In the genomic region with DNA sequence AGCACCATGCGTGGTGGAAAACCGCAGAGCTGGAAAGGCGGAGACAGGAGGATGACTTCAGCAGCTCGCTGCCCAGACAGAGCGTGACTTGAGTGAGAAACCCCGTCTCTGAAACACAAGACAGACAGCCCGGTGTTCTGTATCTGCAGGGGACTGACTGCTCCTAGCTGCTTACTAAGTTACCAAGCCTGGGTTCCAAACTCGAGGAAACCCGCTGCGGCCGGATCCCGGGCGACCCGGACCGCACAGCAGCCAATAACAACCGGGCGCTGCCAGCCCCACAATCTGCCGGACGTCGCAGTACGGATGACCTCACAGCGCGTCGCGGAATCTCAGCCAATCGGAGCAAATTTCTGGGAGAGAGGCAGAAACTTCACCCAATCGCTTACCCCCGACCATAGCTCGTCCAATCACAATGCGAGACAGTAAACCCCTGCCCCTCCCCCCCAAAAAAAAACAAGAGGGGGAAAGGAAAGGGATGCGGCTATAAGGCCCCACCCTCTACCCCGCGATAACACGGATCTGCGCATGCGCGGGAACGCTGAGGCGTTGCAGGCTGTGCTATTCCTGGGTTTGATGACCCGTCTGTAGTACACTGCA, we compare ENCODE assay signal across 7 mouse cellular contexts. TPM values are rescaled to one million over a fixed set of nuclear protein-coding genes. Genes with fewer than 3 reads are reported as not detected.
DNase-seq lines count a peak whose midpoint lies in the region; ATAC-seq lines count a peak whose summit lies in the region.

No protein-coding gene starts in this region.

- peak overlapping the region; percentile 82 for H3K9ac ChIP-seq in intestine, embryonic 16.5 days (ENCODE audit: low read depth, low read length)
- peak overlapping the region; percentile 81 for H3K9ac ChIP-seq in midbrain, embryonic 11.5 days (ENCODE audit: low read length)

- H3K27me3 ChIP-seq in intestine, embryonic 16.5 days (replicated peaks; ENCODE audit: control insufficient read depth, insufficient read depth, low read length) = no peaks in the 10 kb centered on the region
- no peaks in the 10 kb centered on the region for H3K27me3 ChIP-seq in midbrain, embryonic 11.5 days (ENCODE audit: control insufficient read depth, insufficient read depth, low read length)

- no peaks in the 10 kb centered on the region for H3K36me3 ChIP-seq in intestine, embryonic 16.5 days (ENCODE audit: control insufficient read depth, insufficient read depth, low read length)
- no peaks in the 10 kb centered on the region for H3K36me3 ChIP-seq in midbrain, embryonic 11.5 days (ENCODE audit: control insufficient read depth, insufficient read depth, low read length)

- DNase-seq in adrenal gland, adult 8-10 months = peak; percentile 97
- peak; percentile 99 for DNase-seq in embryo, embryonic 9.5 days (ENCODE audit: extremely low spot score)
- peak; percentile 94 to 97 for DNase-seq in gastrocnemius, postnatal 4 days (ENCODE audit: low spot score in 2 of 2)
- DNase-seq in left cerebral cortex, postnatal 36 days (ENCODE audit: low spot score in 2 of 2) = peak; percentile 97 to 98
- DNase-seq in midbrain, embryonic 11.5 days (ENCODE audit: low spot score, missing footprints) = peak; percentile 100
- peak; percentile 100 for DNase-seq in skeletal muscle tissue, adult 2 months (ENCODE audit: low read depth, low spot score)

- no peaks in the 10 kb centered on the region for H3K4me1 ChIP-seq in intestine, embryonic 16.5 days (ENCODE audit: control insufficient read depth, insufficient read depth, low read length)
- peaks cover 12% of the 10 kb centered on the region; the same call in 1 of the 2 replicates for H3K4me1 ChIP-seq in midbrain, embryonic 11.5 days (ENCODE audit: control insufficient read depth, insufficient read depth, low read length)

- H3K9me3 ChIP-seq in intestine, embryonic 16.5 days (ENCODE audit: control insufficient read depth, low read length) = no peaks in the 10 kb centered on the region
- no peaks in the 10 kb centered on the region for H3K9me3 ChIP-seq in midbrain, embryonic 11.5 days (ENCODE audit: control insufficient read depth, low read length)

- peak overlapping the region; percentile 80 for H3K4me2 ChIP-seq in intestine, embryonic 16.5 days (ENCODE audit: low read depth, low read length)
- H3K4me2 ChIP-seq in midbrain, embryonic 11.5 days = peak overlapping the region; percentile 89

- peak overlapping the region; percentile 87 for H3K27ac ChIP-seq in intestine, embryonic 16.5 days (ENCODE audit: low read length)
- peak overlapping the region; percentile 77 for H3K27ac ChIP-seq in midbrain, embryonic 11.5 days (ENCODE audit: low read depth, low read length)

- peak; percentile 95 for ATAC-seq in intestine, embryonic 16.5 days
- peak; percentile 95 for ATAC-seq in midbrain, embryonic 11.5 days (ENCODE audit: low FRiP score)

- H3K4me3 ChIP-seq in intestine, embryonic 16.5 days (ENCODE audit: low read length) = peak overlapping the region; percentile 70
- peak overlapping the region; percentile 54 for H3K4me3 ChIP-seq in midbrain, embryonic 11.5 days (ENCODE audit: low read depth, low read length)

- WGBS in intestine, embryonic 16.5 days = under 1% methylated on average over 40 of the region's 40 CpGs
- under 1% methylated on average over 40 of the region's 40 CpGs for WGBS in midbrain, embryonic 11.5 days

- intact Hi-C loops in left cerebral cortex, postnatal 36 days (cut with DNase I) = loop anchor here (5.0 to 10.0 kb wide), 2 partner anchors 150 to 223 kb away; a partner anchor contains a TSS

RNA-seq across cellular contexts. Expression of a gene that starts 13.1 kb away (rescaled TPM):
- total RNA-seq in adrenal gland, adult 8-10 months (2022) = 100 to 1,000 TPM; 140 to 182 (median 166) TPM
- 100 to 1,000 TPM; 142 to 154 TPM for total RNA-seq in gastrocnemius, postnatal 4 days (2021)
- 14.4 and 16.2 TPM in 2 replicates for polyA plus RNA-seq in intestine, embryonic 16.5 days (2015; fragmentation: Nextera tagmentation; extraction: Ambion mirVana)
- total RNA-seq in left cerebral cortex, postnatal 36 days (2021) = 100 to 1,000 TPM; 257 to 259 TPM
- polyA plus RNA-seq in midbrain, embryonic 11.5 days (2014; fragmentation: Nextera tagmentation; extraction: Ambion mirVana) = 52.6 and 64.1 TPM in 2 replicates

RNA-seq across cellular contexts. Expression of a gene that starts 42.4 kb away (rescaled TPM):
- 1 to 10 TPM; 5.5 to 9.0 (median 6.5) TPM for total RNA-seq in adrenal gland, adult 8-10 months (2022)
- total RNA-seq in gastrocnemius, postnatal 4 days (2021) = 10 to 100 TPM; 71.5 to 76.7 TPM
- polyA plus RNA-seq in intestine, embryonic 16.5 days (2015; fragmentation: Nextera tagmentation; extraction: Ambion mirVana) = 4.0 and 5.0 TPM in 2 replicates
- total RNA-seq in left cerebral cortex, postnatal 36 days (2021) = 10 to 100 TPM; 27.3 to 33.7 TPM
- 5.9 and 7.3 TPM in 2 replicates for polyA plus RNA-seq in midbrain, embryonic 11.5 days (2014; fragmentation: Nextera tagmentation; extraction: Ambion mirVana)

RNA-seq across cellular contexts. Expression of a gene that starts 53.1 kb away (rescaled TPM):
- total RNA-seq in adrenal gland, adult 8-10 months (2022) = 1 to 10 TPM in 3 of 4 experiments, under 1 TPM in 1; 0.59 to 3.9 (median 2.6) TPM
- total RNA-seq in gastrocnemius, postnatal 4 days (2021) = 10 to 100 TPM; 28.7 to 30.0 TPM
- polyA plus RNA-seq in intestine, embryonic 16.5 days (2015; fragmentation: Nextera tagmentation; extraction: Ambion mirVana) = 2.1 and 2.2 TPM in 2 replicates
- 1 to 10 TPM; 3.7 to 8.8 TPM for total RNA-seq in left cerebral cortex, postnatal 36 days (2021)
- polyA plus RNA-seq in midbrain, embryonic 11.5 days (2014; fragmentation: Nextera tagmentation; extraction: Ambion mirVana) = 0.60 and 1.3 TPM in 2 replicates

Comparison
In these comparisons a context has a peak if more than half of its experiments do, and no peak if none do; other contexts are left out.
1. Peak in every context shown above with its lines: DNase-seq, ATAC-seq, H3K4me3 ChIP-seq and H3K27ac ChIP-seq.